Mouse (Mus musculus) frontal cortex, adult (tissue): ENCODE results near the gene Klhdc1.
A peak's percentile ranks its signal among the peaks of the same experiment; 100 is the strongest.

Experiments used
- ATAC-seq: cut with Nextera tagmentation; 2 replicates; pipeline ENCODE4 v1.9.2; 2017; ENCODE audit warnings: mild to moderate bottlenecking, moderate library complexity, mixed read lengths; ENCODE audit not compliant: low TSS enrichment

The Klhdc1 gene

DNA sequence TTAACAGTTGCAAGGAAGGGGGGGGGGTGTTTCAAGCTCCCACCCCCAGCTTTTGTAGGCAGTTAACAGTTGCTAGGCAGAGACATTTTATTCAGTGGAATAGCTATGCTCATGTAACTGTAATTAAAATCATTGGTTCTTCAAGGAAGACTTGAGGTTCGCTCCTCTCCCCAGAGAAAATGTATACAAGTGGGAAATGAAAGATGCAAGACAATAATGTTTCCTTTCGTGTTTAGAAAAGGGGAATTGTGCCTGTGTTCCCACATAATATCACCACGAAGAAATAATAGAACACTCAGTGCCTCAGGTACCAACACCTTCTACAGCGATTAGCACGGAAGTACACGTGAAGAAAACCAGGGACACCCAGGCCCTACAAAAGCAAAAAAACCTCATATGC, at the start of gene Klhdc1:
TSS of gene Klhdc1 (plus strand) at position 301 of the 400 bp plus-strand sequence.
- ATAC-seq, result no peak

DNA sequence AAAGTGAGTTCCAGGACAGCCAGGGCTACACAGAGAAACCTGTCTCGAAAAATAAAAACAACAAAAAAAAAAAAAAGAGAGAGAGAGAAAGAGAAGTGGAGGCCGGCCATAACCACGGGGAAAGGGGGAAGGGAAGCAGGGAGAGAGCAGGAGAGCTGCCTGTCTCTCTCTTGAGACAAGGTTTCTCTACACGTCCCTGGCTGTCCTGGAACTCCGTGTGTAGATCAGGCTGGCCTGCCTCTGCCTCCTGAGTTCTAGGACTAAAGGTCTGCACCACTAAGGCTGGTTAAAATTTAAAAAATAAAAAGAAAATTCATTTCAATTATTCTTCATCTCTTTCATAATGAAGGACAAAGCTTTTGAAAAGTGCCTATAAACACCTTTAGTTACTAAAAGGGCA, 49.6 kb upstream of the Klhdc1 start:
- ATAC-seq, result no peak

DNA sequence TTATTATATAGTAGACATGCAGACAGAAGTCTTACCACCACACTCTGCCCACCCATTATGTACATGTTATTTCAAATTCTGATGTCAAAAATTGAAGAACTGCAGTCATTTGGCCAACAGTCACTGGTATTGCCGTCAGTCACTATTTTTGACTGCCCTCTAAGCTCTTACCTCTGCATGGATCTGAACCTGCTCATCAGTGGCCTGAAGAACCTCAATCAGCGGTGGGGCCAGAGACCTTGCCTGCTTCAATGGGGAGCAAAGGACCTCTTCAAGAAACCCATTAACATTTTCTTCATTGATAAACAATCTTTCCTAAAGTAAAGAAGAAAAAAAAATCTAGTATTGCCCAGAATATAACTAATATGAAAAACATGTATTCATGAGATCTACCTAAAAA, 48.3 kb upstream of the Klhdc1 start:
- ATAC-seq, result no peak

DNA sequence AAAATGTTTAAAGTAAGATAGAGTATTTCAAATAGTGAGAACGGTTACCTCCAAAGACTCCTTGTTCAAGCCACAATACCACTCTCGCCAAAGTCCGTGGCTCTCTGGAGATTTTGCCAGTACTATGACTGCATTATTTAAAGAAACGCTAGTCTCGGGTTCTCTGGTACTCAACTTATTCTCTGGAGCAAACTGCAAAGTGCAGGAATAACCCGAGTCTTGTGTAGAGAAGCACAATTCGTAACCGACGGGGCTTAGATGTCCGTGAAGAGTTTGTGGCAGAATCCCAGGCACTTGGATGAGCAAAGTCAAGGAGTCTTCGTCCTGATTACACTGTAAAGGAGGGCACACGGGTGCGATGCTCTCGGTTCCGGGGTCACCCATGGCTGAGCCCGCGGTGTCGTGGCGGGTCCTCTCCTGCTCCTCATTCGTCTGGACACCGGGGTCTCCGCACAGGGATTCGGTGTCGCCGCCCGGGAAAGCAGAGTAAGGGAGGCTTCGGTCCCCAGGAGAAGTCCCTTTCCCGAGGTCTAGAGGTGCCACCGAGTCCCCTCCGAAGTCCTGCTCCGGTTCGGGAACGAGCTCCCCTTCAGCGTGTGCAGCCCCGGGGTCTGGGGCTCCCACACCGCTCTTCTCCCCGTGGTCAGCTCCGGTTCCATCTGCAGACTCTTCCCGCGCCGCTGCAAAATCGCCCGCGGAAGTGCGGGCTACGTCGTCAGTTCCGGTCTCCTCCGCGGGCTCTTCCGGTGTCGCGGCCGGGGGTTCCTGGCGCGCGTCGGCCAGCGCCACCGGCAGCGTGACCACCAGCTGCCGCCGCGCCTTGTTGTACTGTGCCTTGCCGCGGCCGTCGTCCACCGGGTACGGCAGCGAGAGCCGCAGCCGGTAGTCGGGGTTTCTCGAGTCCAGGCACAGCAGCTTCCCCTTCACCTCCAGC, 44.3 kb upstream of the Klhdc1 start, which contains the start of gene Gm49383:
TSS of gene Gm49383 (minus strand) at position 661 of the 934 bp plus-strand sequence.
- peak; percentile 93 for ATAC-seq

DNA sequence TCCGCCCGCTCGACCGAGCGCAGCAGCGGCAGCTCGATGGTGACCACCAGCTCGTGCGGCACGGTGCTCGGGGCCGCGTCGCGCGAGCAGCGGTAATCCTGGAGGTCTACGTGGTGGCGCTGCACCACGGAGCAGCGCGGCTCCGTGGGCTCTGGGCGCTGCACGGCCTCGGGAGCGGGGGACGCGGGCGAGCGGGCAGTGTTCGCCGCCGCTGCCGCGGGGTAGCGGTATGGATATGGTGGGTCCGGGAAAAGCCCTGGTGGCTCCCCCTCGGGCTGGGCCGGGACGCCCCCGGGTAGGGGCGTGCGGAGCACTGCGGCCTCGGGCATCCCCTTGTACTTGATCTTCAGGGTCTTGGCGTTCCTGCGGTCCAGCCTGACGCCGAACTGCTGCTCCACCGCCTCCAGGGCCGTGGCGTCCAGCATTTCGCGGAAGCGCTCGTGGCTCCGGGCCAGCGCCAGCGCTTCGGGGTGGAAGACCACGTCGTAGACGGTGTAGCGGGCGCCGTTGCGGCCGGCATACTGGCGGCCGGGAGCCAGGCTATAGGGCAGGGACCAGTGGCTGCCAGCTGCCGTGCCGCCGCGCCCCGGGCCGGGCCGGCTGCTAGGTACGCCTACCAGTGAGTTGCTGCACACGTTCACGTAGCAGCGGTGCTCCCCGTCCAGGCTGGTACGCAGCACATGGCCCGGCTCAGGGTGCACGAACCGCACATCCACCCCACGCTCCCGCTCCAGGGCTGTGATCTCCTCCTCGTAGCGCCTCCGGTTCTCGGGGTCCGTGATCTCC, 43.4 kb upstream of the Klhdc1 start:
- peak; percentile 69 for ATAC-seq

DNA sequence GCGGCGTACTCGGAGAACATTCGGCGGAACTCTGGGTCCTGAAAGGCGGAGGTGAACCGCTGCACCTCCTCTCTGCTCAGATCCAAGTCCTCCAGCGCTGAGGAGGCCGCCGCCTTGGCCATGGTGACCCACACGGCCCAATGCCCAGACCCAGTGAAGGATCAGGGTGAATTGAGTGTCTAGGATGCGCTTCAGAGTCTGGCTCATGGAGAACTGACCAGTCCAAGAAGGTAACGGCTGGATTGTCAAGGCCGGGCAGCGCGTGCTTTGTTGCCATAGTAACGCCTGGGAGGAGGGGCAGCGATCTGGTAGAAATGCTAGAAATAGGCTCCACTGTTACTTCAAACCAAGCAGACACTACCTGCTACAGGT, 42.8 kb upstream of the Klhdc1 start, which contains the start of gene Dnaaf2:
TSS of gene Dnaaf2 (minus strand) at position 266 of the 372 bp plus-strand sequence.
- peak; percentile 21 for ATAC-seq

DNA sequence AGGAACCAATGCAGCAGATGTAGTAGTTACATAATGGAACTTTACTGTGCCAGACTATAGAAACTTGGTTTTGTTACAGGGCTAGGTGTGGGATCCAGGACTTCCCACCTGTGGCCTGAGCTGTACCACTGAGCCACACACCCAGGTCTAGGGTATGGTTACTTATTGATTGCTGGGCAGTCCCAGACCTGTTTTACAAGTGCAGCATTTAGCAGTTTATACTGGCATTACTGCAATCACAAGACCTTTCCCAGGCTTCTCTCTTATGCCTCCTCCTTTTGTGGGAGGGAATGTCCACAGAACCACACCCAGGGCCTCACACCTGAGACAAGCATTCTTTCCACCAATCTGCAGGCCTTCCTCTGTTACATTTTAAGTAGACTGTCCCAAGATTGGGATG, 42.0 kb upstream of the Klhdc1 start:
- no peak for ATAC-seq

DNA sequence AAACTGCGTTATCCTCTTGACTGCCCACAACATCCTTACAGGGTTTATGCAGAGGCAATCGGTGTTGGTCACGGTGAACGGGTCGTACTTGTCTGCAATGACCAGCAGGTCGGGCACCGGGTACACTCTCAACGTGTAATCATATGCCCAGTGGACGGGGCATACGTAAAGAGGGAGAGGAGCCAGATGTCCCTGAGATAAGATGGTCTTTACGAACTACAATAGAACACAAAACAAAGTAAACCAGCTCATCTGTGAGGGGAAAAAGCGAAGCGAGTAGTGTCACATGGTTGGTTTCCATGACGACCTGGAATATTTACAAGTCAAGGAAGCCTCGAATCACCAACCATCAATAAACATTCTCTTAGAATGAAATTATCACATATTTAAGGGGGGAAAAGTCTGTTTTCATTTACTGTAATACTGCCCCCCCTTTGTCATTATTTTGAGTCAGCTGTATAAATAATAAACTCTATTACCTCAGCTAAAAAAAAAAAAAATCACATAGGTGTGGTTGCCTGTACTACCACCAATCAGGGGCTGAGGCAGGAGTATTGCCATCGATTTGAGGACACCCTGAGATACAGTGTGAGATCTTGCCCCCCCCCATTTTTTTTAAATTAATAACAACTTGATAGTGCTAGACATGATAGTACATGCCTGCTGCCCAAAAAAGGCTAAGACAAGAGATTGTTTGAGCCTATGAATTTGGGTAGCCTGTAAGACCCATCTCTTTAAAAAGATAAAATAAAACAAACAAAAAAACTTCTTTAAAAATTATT, 36.7 kb upstream of the Klhdc1 start, which contains the start of gene Gm49384:
TSS of gene Gm49384 (minus strand) at position 216 of the 782 bp plus-strand sequence.
- no peak for ATAC-seq

DNA sequence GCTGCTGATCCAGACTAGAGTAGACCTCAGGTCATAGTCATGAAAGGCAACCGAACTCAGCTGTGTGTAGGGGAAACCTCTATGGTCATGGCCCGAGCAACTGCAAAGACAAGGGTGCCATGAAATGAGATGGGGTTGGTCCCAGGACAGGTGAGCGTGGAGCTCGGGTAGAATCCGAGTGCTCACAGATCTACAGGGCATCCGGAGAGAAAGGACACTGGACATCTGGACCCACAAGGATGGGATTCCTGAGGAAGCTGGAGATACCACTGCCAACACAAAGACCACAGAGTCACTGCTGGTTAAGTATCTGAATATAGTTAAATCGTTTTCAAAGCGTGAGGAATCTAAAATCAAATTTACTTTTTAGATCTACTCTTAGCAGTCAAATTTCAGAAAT, 33.6 kb upstream of the Klhdc1 start:
- no peak for ATAC-seq

DNA sequence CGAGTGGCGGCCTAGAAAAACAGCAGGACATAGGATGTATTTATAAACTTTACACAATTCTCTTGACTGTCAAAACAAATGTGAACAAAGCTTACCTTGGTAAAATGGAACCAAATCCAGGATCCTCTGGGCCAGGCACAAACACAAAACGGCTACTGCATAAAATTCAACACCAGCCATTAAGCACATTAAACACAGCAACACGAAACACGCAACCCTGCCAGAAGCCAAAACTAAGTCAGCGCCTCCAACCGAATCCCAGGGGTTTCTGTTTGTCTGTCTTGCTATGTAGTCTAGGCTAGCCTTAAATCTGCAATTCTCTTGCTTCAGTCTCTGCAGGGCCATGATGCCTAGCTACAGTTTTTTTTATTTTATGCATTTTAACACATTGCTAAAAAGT, 33.0 kb upstream of the Klhdc1 start:
- no peak for ATAC-seq

DNA sequence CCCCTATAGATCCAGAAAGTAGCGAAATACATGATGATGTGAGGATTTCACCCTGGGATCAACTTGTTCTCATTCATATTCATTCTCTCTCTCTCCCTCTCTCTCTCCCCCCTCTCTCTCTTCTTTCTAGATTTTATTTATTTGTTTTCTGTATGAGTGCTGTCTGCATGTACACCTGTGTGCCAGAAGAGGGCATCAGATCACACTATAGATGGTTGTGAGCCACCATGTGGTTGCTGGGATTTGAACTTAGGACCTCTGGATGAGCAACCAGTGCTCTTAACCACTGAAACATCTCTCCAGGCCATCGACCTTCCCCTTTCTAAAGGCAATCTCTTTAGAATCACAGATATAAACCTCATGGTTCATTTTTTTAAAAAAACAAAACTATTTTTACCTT, 32.5 kb upstream of the Klhdc1 start:
- ATAC-seq, result no peak

DNA sequence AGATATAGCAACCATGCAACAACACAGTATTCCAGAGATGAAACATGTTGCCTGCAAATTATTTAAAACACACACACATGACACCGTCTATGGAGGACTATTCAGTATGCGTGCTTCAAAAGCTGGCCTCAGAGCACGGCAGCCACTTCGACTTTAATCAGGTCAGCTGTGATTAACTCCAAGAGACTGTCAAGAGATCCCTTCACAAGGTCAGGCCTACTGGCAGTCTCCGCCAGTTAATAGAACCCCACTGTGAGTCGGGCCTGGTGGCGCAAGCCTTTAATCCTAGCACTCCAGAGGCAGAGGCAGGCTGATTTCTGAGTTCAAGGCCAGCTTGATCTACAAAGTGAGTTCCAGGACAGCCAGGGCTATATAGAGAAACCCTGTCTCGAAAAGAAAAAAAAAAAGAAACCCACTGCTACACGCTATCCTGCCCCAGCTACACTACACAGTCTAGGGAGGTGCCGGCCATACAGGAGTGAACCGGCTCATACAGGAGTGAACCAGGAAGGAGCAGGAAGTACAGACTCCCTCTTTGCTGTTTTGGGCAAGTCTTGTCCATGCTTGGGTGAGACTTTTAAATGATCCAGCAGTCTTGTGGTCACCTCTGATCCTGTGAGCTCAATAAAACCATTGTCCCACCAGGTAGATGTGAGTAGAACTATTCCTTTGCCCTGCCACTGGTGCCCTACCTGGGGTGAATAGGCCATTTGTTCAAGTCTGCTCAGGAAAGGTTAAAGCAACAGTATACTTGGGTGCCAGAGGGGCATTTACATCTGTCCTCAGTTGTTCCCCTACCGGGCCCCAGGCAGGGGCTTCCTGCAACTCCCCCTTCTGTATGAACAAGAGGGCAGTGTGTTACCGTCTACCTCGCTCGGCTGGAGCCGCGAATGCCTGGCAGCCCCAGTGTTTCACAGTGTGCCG, 30.7 kb upstream of the Klhdc1 start:
- no peak for ATAC-seq

DNA sequence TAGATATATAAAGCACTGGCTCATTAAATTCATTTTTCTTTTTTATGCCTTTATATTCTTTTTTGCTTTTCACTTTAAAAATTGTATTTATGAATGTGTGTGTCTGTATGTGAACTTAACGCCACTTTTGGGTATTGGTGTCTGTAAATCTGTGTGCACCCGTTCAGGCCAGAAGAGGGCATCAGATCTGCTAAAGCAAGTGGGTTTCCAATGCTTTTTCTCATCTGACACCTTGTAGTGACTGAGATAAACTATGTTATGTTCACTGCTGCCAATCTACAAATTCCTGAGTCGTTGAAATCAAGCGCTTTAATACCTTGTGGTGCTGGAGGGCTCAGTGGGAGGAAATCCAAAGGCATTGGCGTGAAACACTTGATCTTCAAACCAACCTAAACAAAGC, 29.9 kb upstream of the Klhdc1 start:
- no peak for ATAC-seq

DNA sequence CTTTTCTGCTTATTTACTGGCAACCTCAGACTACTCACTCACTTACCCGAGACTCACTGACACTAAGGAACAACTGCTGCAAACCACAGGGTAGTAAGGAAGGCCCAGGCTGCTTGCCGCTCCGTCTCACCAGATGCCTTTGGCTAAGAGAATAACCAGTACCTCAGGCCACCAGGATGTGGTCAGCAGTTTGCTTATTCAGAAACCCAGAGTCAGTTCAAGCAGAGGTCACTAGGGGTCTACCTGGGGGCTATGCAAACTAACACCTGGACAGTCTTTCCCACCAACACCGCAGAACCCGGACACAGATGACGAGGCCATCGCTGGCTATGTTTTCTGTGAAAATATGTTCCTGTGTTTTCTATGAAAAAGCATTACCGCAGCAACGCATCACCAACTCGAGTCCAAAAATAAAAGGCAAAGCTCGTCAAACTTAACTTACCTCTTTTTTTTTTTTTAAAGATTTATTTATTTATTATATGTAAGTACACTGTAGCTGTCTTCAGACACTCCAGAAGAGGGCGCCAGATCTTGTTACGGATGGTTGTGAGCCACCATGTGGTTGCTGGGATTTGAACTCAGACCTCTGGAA, 27.7 kb upstream of the Klhdc1 start:
- no peak for ATAC-seq

DNA sequence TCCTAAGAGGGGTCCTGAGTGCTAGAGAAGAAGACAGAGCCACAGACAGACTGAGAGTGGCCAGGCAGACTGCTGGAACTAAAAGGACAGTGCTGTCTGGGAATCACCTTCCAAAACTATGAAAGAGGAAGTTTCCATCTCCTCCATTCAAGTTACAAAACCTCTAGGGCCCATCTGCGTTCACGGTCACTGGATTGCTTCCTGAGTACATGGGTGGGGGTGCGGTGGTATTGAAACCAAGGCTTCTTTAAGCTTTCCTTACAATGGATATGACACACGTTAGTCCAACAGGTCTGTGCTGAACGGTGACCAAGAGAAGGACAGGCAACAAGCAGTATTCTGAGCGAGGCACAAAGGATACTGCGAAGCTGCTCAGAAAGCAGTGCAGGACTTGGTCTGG, 26.6 kb upstream of the Klhdc1 start:
- ATAC-seq, result no peak

DNA sequence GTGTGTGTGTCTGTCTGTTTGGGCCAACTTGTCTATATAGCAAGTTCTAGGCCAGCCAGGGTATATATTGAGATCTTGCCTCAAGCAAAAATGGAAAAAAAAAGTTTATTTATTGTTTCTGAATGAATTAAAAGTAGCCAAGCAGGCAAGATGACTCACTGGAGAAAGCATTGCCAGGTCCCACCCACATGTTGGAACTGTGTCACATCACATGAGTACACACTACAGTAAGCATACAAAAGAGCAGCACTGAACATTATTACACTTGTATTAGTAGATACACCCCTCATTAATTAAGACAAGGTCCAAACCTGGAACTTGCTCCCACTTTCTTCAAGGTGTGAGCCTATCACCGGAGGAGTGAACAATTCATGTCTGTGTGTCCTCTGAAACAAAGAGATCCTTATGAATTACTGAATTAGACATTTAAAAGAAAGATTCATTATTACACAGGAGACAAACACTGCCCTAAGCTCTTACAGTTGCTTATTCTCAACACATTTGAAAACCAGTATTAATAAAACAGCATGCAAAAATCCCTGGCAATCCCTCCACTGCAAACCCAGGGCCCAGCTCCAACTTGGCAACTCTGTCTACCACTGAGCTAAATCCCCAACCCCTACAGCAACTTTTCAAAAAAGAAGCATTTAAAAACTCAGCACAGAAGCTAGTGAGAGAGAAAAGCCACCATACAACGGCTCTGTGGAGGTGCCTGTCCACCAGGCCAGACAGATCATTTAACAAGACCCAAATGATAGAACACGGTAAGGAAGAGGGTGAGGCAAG, 25.8 kb upstream of the Klhdc1 start:
- ATAC-seq, result peak; percentile 41; the same call in 1 of the 2 replicates

DNA sequence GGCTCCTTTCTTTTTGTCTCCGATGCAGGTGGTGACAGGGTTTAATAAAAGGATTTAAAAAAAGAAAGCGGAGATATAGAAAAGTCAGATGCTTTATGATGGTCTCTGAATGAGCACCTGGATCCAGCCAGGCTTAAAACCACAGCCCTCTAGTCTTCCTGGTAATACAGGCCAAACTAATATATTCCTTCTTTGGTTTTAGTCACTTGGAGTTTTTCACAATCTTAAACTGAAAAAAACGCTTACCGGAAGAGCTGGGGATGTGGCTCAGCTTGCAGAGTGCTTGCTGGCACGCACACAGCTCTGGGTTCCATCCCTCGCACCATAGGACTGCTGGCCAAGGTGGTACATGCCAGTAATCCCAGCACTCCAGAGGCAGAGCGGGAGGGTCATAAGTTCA, 24.4 kb upstream of the Klhdc1 start:
- no peak for ATAC-seq

DNA sequence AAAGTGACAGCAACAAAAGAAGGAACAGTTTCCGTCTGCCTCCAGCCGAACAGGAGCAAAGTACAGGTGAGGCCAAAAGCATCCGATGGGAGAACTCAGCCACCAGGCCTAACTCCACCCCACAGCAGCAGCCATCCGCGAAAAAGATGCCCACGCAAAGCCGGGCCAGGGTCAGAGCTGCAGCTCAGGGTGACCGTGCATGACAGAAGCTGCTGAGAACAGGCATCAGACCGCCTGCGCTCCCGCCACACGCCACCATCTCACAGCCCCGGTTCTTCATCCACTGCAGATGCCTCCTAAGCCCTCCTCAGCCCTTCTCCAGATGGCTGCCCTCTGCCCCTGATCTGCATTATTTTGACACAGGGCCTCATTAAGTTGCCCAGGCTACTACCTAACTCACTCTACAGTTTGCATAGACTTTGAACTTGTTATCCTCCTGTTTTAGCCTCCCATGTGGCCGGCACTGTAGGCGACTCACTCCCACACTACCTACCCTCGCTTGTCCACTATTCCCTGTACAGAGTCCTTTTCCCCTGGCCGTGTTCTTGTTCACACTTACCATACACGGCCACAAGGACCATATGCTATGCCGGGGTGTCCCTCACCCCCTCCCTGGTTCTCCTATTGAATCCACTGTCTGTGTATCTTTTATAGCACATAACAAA, 20.2 kb upstream of the Klhdc1 start:
- no peak for ATAC-seq
